Mouse (Mus musculus) MEL (cell line): ENCODE measurements around the gene Gm17490.

Experiments used
- CHD1 ChIP-seq: IDR thresholded peaks from 2 replicates; pipeline ENCODE4 v1.6.1; 2012; ENCODE audit warnings: low read depth, mild to moderate bottlenecking, inconsistent platforms, low read length, improper control_type of control experiment
- GATA1 ChIP-seq: IDR thresholded peaks from 2 replicates; pipeline ENCODE4 v1.6.1; 2011; ENCODE audit warnings: low read depth, low read length, improper control_type of control experiment
- HCFC1 ChIP-seq: IDR thresholded peaks from 2 replicates; pipeline ENCODE4 v1.6.1; 2012; ENCODE audit warnings: low read depth, mild to moderate bottlenecking, inconsistent platforms, low read length, improper control_type of control experiment, moderate library complexity
- JUND ChIP-seq: IDR thresholded peaks from 2 replicates; pipeline ENCODE4 v1.6.1; 2011; ENCODE audit warnings: low read depth, mild to moderate bottlenecking, improper control_type of control experiment, low read length
- KAT2A ChIP-seq: conservative IDR thresholded peaks from 2 replicates; pipeline ENCODE4 v1.6.1; 2012; ENCODE audit warnings: low read depth, low read length, improper control_type of control experiment, inconsistent platforms
- MYC ChIP-seq: IDR thresholded peaks from 2 replicates; pipeline ENCODE4 v1.6.1; 2011; ENCODE audit warnings: low read depth, mild to moderate bottlenecking, low read length, improper control_type of control experiment, moderate library complexity
- POLR2A ChIP-seq, 2 experiments: IDR thresholded peaks; 2 replicates each; pipeline ENCODE4 v1.6.1; 2011 to 2012; ENCODE audit warnings: low read length in 2 of 2, mild to moderate bottlenecking in 2 of 2, control low read depth in 1 of 2, improper control_type of control experiment in 1 of 2, low read depth in 1 of 2, moderate library complexity in 1 of 2; ENCODE audit not compliant: control insufficient read depth in 1 of 2, insufficient read depth in 1 of 2, poor library complexity in 1 of 2
- SMC3 ChIP-seq: IDR thresholded peaks from 2 replicates; pipeline ENCODE4 v1.6.1; 2011; ENCODE audit warnings: low read depth, low read length, improper control_type of control experiment
- TBP ChIP-seq: IDR thresholded peaks from 2 replicates; pipeline ENCODE4 v1.8.0; 2011; ENCODE audit warnings: low read depth, low read length, improper control_type of control experiment

DNA sequence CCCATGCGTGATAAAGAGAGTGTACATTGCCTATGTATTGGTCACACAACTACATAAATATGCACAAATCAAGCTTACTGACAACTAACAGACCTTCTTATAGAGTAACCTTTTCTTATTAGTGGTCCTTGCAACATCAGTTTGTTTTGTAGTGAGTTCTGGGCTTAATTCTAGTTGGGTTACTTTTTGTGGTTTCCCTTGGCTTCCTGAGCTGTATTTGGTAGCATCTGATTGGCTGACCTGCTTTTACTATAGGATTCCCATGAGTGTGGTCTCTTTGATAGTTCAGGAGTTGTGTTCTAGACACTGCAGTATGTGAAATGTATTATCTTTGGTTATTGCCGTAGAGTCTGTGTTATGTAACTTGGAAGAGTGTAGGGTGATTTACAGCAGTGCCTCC lies 31.5 kb upstream of the Gm17490 start:
- TF ChIP-seq TBP: no peak
- TF ChIP-seq CHD1: no peak
- TF ChIP-seq POLR2A (IDR thresholded peaks at IDR 0.05; ENCODE audit: control insufficient read depth in 1 of 2, insufficient read depth in 1 of 2, low read depth in 1 of 2, low read length in 2 of 2, poor library complexity in 1 of 2): no peak
- no peak for TF ChIP-seq JUND
- no peak for TF ChIP-seq MYC
- no peak for TF ChIP-seq KAT2A
- no peak for TF ChIP-seq SMC3
- TF ChIP-seq GATA1: no peak
- TF ChIP-seq HCFC1: no peak
